ENCODE assay signal across 9 mouse cellular contexts in the genomic region with DNA sequence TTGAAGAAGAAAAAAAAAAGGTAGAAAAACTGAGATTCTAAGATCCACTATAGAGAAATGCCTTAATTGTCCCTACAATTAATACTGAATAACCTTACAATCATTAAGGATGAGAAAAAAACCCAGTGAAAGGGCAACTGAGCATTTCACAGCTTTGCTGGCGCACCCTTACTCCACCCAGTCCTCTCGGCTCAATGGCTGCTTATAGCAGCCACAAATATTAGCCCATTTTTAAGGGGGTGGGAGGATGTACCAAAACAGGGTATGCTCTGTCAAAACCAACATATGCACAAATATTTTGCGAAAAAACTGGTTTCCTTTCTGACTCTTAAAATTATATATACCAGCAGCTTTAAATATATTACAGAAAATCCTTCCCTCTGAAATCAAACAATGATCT. TPM values are rescaled to one million over a fixed set of nuclear protein-coding genes. Genes with fewer than 3 reads are reported as not detected.
DNase-seq lines count a peak whose midpoint lies in the region; ATAC-seq and TF ChIP-seq lines count a peak whose summit lies in the region.
"Had no signal": no experiment of that assay in that cellular context is flagged by ENCODE, and none has a peak within 500 bp of the region (broad histone marks: within the 10 kb centered on the region; RNA-seq: fewer than 3 reads in every experiment).

No protein-coding gene starts in this region.

- H3K9me3 ChIP-seq in kidney, embryonic 16.5 days (ENCODE audit: low read length): no peaks in the 10 kb centered on the region
- no peaks in the 10 kb centered on the region for H3K9me3 ChIP-seq in embryonic facial prominence, embryonic 11.5 days (replicated peaks; ENCODE audit: control insufficient read depth, low read length)
- H3K9me3 ChIP-seq in intestine, embryonic 16.5 days (ENCODE audit: control insufficient read depth, low read length): no peaks in the 10 kb centered on the region
- H3K9me3 ChIP-seq in midbrain, postnatal 0 days (ENCODE audit: low read length): no peaks in the 10 kb centered on the region

- DNase-seq in kidney, adult 2 months: no peak
- DNase-seq in embryonic facial prominence, embryonic 11.5 days (ENCODE audit: low spot score): no peak
- DNase-seq in midbrain, postnatal 0 days (ENCODE audit: low spot score): peak; percentile 28
- DNase-seq in right cerebral cortex, postnatal 14 days: no peak
- DNase-seq in cerebellum, postnatal 25 days: no peak
- DNase-seq: lung, postnatal 14 days had no signal

- no peak for TF ChIP-seq POLR2A in kidney, adult 2 months (IDR thresholded peaks at IDR 0.05; ENCODE audit: low read depth, low read length)

- TF ChIP-seq CTCF in kidney, adult 2 months (conservative IDR thresholded peaks at IDR 0.05; ENCODE audit: insufficient read depth, insufficient read length, low read depth, low read length): no peak
- TF ChIP-seq CTCF in midbrain, postnatal 0 days (IDR thresholded peaks at IDR 0.05): no peak

- H3K27ac ChIP-seq in kidney, embryonic 16.5 days (ENCODE audit: low read length): no peak overlapping the region
- no peak overlapping the region for H3K27ac ChIP-seq in kidney, adult 2 months (ENCODE audit: insufficient read depth, low read depth, low read length)
- H3K27ac ChIP-seq in embryonic facial prominence, embryonic 11.5 days (replicated peaks; ENCODE audit: low read depth, low read length): no peak overlapping the region
- no peak overlapping the region for H3K27ac ChIP-seq in intestine, embryonic 16.5 days (ENCODE audit: low read length)
- H3K27ac ChIP-seq in midbrain, postnatal 0 days (ENCODE audit: low read depth, low read length): no peak overlapping the region

- H3K4me1 ChIP-seq in kidney, embryonic 16.5 days (ENCODE audit: insufficient read depth, low read length): peaks cover 29% of the 10 kb centered on the region
- H3K4me1 ChIP-seq in kidney, adult 2 months (ENCODE audit: control insufficient read depth, insufficient read depth, low read length): peaks cover 5% of the 10 kb centered on the region; the same call in 1 of the 2 replicates
- H3K4me1 ChIP-seq in embryonic facial prominence, embryonic 11.5 days (ENCODE audit: control insufficient read depth, insufficient read depth, low read length): peaks cover 2% of the 10 kb centered on the region; the same call in 1 of the 2 replicates
- peaks cover 4% of the 10 kb centered on the region for H3K4me1 ChIP-seq in intestine, embryonic 16.5 days (ENCODE audit: control insufficient read depth, insufficient read depth, low read length)
- peaks cover 8% of the 10 kb centered on the region for H3K4me1 ChIP-seq in midbrain, postnatal 0 days (ENCODE audit: insufficient read depth, low read length)

- ATAC-seq in kidney, embryonic 16.5 days (ENCODE audit: low FRiP score, low TSS enrichment): no peak
- ATAC-seq in embryonic facial prominence, embryonic 11.5 days (replicated peaks; ENCODE audit: insufficient number of reproducible peaks, low FRiP score, low TSS enrichment, low read depth): no peak
- no peak for ATAC-seq in intestine, embryonic 16.5 days
- ATAC-seq in midbrain, postnatal 0 days (ENCODE audit: low FRiP score): no peak
- no peak for ATAC-seq in megakaryocyte progenitor cell, adult 5-6 weeks (replicated peaks; ENCODE audit: poor library complexity)

- H3K36me3 ChIP-seq in kidney, embryonic 16.5 days (ENCODE audit: insufficient read depth, low read length): no peaks in the 10 kb centered on the region
- no peaks in the 10 kb centered on the region for H3K36me3 ChIP-seq in kidney, adult 2 months (ENCODE audit: control insufficient read depth, insufficient read depth, low read length)
- no peaks in the 10 kb centered on the region for H3K36me3 ChIP-seq in embryonic facial prominence, embryonic 11.5 days (replicated peaks; ENCODE audit: control insufficient read depth, insufficient read depth, low read depth, low read length)
- no peaks in the 10 kb centered on the region for H3K36me3 ChIP-seq in intestine, embryonic 16.5 days (ENCODE audit: control insufficient read depth, insufficient read depth, low read length)
- no peaks in the 10 kb centered on the region for H3K36me3 ChIP-seq in midbrain, postnatal 0 days (ENCODE audit: insufficient read depth, low read length)

- H3K4me2 ChIP-seq in kidney, embryonic 16.5 days (replicated peaks; ENCODE audit: low read depth, low read length): peak overlapping the region; percentile 54
- peak overlapping the region; percentile 37 for H3K4me2 ChIP-seq in embryonic facial prominence, embryonic 11.5 days (ENCODE audit: low read depth, low read length)
- H3K4me2 ChIP-seq in intestine, embryonic 16.5 days (ENCODE audit: low read depth, low read length): peak overlapping the region; percentile 56
- H3K4me2 ChIP-seq in midbrain, postnatal 0 days (ENCODE audit: low read depth, low read length, poor library complexity, severe bottlenecking): peak overlapping the region; percentile 68

- peak overlapping the region; percentile 33 for H3K4me3 ChIP-seq in kidney, embryonic 16.5 days (ENCODE audit: low read length)
- no peak overlapping the region for H3K4me3 ChIP-seq in kidney, adult 2 months (ENCODE audit: insufficient read depth, low read depth, low read length)
- no peak overlapping the region; the same call in 1 of the 2 replicates for H3K4me3 ChIP-seq in embryonic facial prominence, embryonic 11.5 days (ENCODE audit: low read depth, low read length)
- peak overlapping the region; percentile 32 for H3K4me3 ChIP-seq in intestine, embryonic 16.5 days (ENCODE audit: low read length)
- peak overlapping the region; percentile 99 for H3K4me3 ChIP-seq in midbrain, postnatal 0 days (ENCODE audit: low read depth, low read length)

- WGBS in kidney, embryonic 16.5 days: 44% methylated on average over 3 of the region's 3 CpGs
- WGBS in kidney, adult 2 months: 30% methylated on average over 3 of the region's 3 CpGs
- 69% methylated on average over 3 of the region's 3 CpGs for WGBS in embryonic facial prominence, embryonic 11.5 days
- WGBS in intestine, embryonic 16.5 days: 44% methylated on average over 3 of the region's 3 CpGs
- WGBS in midbrain, postnatal 0 days: 26% methylated on average over 3 of the region's 3 CpGs

- H3K9ac ChIP-seq in kidney, embryonic 16.5 days (replicated peaks; ENCODE audit: low read length): peak overlapping the region; percentile 57; the same call in 1 of the 2 replicates
- H3K9ac ChIP-seq in embryonic facial prominence, embryonic 11.5 days (replicated peaks; ENCODE audit: low read length): no peak overlapping the region
- H3K9ac ChIP-seq in intestine, embryonic 16.5 days (ENCODE audit: low read depth, low read length): 0 out of 2 replicates have a peak overlapping the region, but pooled peaks have one; percentile 19
- peak overlapping the region; percentile 54; the same call in 1 of the 2 replicates for H3K9ac ChIP-seq in midbrain, postnatal 0 days (replicated peaks; ENCODE audit: low read length, poor library complexity, severe bottlenecking)

- H3K27me3 ChIP-seq in kidney, embryonic 16.5 days (ENCODE audit: insufficient read depth, low read length): no peaks in the 10 kb centered on the region
- H3K27me3 ChIP-seq in kidney, adult 2 months (replicated peaks; ENCODE audit: control insufficient read depth, insufficient read depth, low read length): no peaks in the 10 kb centered on the region
- H3K27me3 ChIP-seq in embryonic facial prominence, embryonic 11.5 days (ENCODE audit: control insufficient read depth, insufficient read depth, low read length): no peaks in the 10 kb centered on the region
- no peaks in the 10 kb centered on the region for H3K27me3 ChIP-seq in intestine, embryonic 16.5 days (replicated peaks; ENCODE audit: control insufficient read depth, insufficient read depth, low read length)
- H3K27me3 ChIP-seq in midbrain, postnatal 0 days (ENCODE audit: insufficient read depth, low read length): no peaks in the 10 kb centered on the region

RNA-seq across cellular contexts. Expression of a gene that starts 2.5 kb away (rescaled TPM):
- 34.4 and 36.9 TPM in 2 replicates for polyA plus RNA-seq in kidney, embryonic 16.5 days (2015; fragmentation: Nextera tagmentation; extraction: Ambion mirVana)
- 20.5 and 26.7 TPM in 2 replicates for polyA plus RNA-seq in kidney, adult 2 months (2012; rRNA removed)
- polyA plus RNA-seq in embryonic facial prominence, embryonic 11.5 days (2014; fragmentation: Nextera tagmentation; extraction: Ambion mirVana): 96.8 and 102 TPM in 2 replicates
- 33.5 and 33.8 TPM in 2 replicates for polyA plus RNA-seq in intestine, embryonic 16.5 days (2015; fragmentation: Nextera tagmentation; extraction: Ambion mirVana)
- total RNA-seq in midbrain, postnatal 0 days (2014; rRNA removed): 206 and 269 TPM in 2 replicates
- polyA plus RNA-seq in midbrain, postnatal 0 days (2015; fragmentation: Nextera tagmentation; extraction: Ambion mirVana): 63.4 and 79.2 TPM in 2 replicates
- 47.4 and 49.4 TPM in 2 replicates for total RNA-seq in megakaryocyte progenitor cell, adult 5-6 weeks (2015)
- total RNA-seq in megakaryocyte progenitor cell, adult 5-6 weeks (2017): 49.0 and 51.1 TPM in 2 replicates

RNA-seq across cellular contexts. Expression of a gene that starts 48.7 kb away (rescaled TPM):
- polyA plus RNA-seq in kidney, embryonic 16.5 days (2015; fragmentation: Nextera tagmentation; extraction: Ambion mirVana): 53.3 and 59.4 TPM in 2 replicates
- polyA plus RNA-seq in kidney, adult 2 months (2012; rRNA removed): 3.2 and 3.8 TPM in 2 replicates
- 51.2 and 52.2 TPM in 2 replicates for polyA plus RNA-seq in embryonic facial prominence, embryonic 11.5 days (2014; fragmentation: Nextera tagmentation; extraction: Ambion mirVana)
- 36.2 and 41.4 TPM in 2 replicates for polyA plus RNA-seq in intestine, embryonic 16.5 days (2015; fragmentation: Nextera tagmentation; extraction: Ambion mirVana)
- 13.1 and 16.6 TPM in 2 replicates for total RNA-seq in midbrain, postnatal 0 days (2014; rRNA removed)
- polyA plus RNA-seq in midbrain, postnatal 0 days (2015; fragmentation: Nextera tagmentation; extraction: Ambion mirVana): 23.3 and 28.7 TPM in 2 replicates
- total RNA-seq in megakaryocyte progenitor cell, adult 5-6 weeks (2015): 13.9 and 14.3 TPM in 2 replicates
- 36.2 and 45.6 TPM in 2 replicates for total RNA-seq in megakaryocyte progenitor cell, adult 5-6 weeks (2017)

Comparison
In these comparisons a context has a peak if more than half of its experiments do, and no peak if none do; other contexts are left out.
1. H3K4me3 ChIP-seq: peak in kidney, embryonic 16.5 days (single experiment), intestine, embryonic 16.5 days (single experiment) and midbrain, postnatal 0 days (single experiment); none in kidney, adult 2 months (single experiment) and embryonic facial prominence, embryonic 11.5 days (single experiment).
2. Peak in every context shown above with its lines, with median percentiles within 50 percentile points of each other: H3K4me2 ChIP-seq.